Mouse (Mus musculus) kidney, adult 2 months (tissue): ENCODE results near the gene Gm10097. TPM values are rescaled to one million over a fixed set of nuclear protein-coding genes. Genes with fewer than 3 reads are reported as not detected.

Source experiments
- DNase-seq: peaks from one replicate; pipeline ENCODE4 v3.0.0; 2021
- H3K27ac ChIP-seq: fragments of 200-500 bp; 2 replicates; pipeline ENCODE4 v1.5.1; 2012; ENCODE audit warnings: low read depth, low read length, control low read depth, inconsistent platforms; ENCODE audit not compliant: insufficient read depth
- H3K27me3 ChIP-seq: fragments of 200-500 bp; replicated peaks from 2 replicates; pipeline ENCODE4 v1.6.1; 2012; ENCODE audit warnings: mild to moderate bottlenecking, moderate library complexity, low read length, inconsistent platforms; ENCODE audit not compliant: control insufficient read depth, insufficient read depth
- H3K36me3 ChIP-seq: fragments of 200-500 bp; 2 replicates; pipeline ENCODE4 v1.6.1; 2012; ENCODE audit warnings: mild to moderate bottlenecking, moderate library complexity, low read length, inconsistent platforms; ENCODE audit not compliant: control insufficient read depth, insufficient read depth
- H3K4me1 ChIP-seq: fragments of 200-500 bp; 2 replicates; pipeline ENCODE4 v1.6.1; 2011; ENCODE audit warnings: low read length; ENCODE audit not compliant: control insufficient read depth, insufficient read depth
- H3K4me3 ChIP-seq: fragments of 200-500 bp; 2 replicates; pipeline ENCODE4 v1.5.1; 2011; ENCODE audit warnings: mild to moderate bottlenecking, low read depth, low read length, control low read depth; ENCODE audit not compliant: insufficient read depth
- CTCF ChIP-seq: fragments of 200-500 bp; conservative IDR thresholded peaks from 2 replicates; pipeline ENCODE4 v1.5.1; 2011; ENCODE audit warnings: low read depth, mild to moderate bottlenecking, control low read depth, low read length, moderate library complexity, mixed read lengths; ENCODE audit not compliant: insufficient read depth, insufficient read length
- POLR2A ChIP-seq: fragments of 200-500 bp; IDR thresholded peaks from one replicate; pipeline ENCODE4 v1.6.1; 2011; ENCODE audit warnings: low read depth, low read length, control low read depth
- WGBS: fragments of 180-500 bp; shearing (Covaris S2); methylation state at CpG from one replicate; pipeline ENCODE4 v1.1.7; 2018; 5-methylcytosine and 5-hydroxymethylcytosine counted together
- polyA plus RNA-seq: library from polyadenylated mRNA; depleted of rRNA; stranded (reverse); fragments of >200 nt; gene quantifications from 2 replicates; pipeline ENCODE4 v1.2.3, GENCODE M21; 2012

Gene Gm10097
- polyA plus RNA-seq, 1 experiment, result not detected

DNA sequence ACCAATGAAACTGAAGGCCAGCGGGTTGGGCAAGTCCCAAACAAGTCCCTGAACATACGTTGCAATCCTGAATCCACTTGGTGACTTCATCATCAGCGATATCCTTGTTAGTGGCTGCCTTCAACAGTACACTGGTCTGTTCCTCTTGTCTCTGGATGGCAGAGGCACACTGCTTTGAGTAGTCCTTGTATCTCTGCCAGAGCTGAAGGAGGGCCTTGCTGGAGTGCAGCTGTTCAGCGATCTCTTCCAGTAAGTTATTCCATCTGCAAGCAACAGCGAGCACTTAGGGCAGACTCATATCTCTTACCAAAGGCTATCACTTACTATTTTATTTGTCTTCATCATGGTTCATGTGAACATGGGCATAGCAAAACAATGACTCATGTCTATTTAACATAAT lies 41.8 kb downstream of the Gm10097 start:
- no peak overlapping the region for H3K4me3 ChIP-seq
- peaks cover 2% of the 10 kb centered on the region for H3K36me3 ChIP-seq
- no peaks in the 10 kb centered on the region for H3K27me3 ChIP-seq
- WGBS, result 79% methylated on average over 5 of the region's 5 CpGs
- no peak for DNase-seq
- TF ChIP-seq POLR2A, result no peak
- no peak for TF ChIP-seq CTCF
- no peak overlapping the region for H3K27ac ChIP-seq
- H3K4me1 ChIP-seq, result no peaks in the 10 kb centered on the region

DNA sequence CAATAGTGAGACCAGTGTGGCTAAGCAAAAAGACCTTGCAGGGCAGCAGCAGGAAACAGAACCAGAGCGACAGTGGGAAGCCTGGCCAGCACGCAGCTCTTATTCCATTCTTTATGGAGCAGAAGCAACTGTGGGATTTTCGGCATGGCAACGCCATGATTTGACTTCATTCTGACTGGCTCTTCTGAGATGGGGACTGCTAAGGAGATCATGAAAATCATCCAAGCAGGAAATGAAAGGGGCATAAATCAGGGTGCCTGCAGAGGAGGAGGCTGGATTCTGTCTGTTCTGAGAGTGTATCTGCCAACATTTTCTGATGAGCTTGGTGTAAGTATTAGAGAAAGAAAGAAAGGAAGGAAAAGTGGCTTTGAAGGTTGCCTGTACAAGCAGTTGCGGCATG lies 47.2 kb downstream of the Gm10097 start:
- Histone ChIP-seq H3K27ac (no peak overlapping the region), H3K36me3 (peaks cover 2% of the 10 kb centered on the region), H3K4me1 (no peaks in the 10 kb centered on the region), H3K27me3 (no peaks in the 10 kb centered on the region), H3K4me3 (no peak overlapping the region)
- no peak for DNase-seq
- 40% methylated on average over 5 of the region's 5 CpGs for WGBS
- TF ChIP-seq CTCF (no peak), POLR2A (no peak)

DNA sequence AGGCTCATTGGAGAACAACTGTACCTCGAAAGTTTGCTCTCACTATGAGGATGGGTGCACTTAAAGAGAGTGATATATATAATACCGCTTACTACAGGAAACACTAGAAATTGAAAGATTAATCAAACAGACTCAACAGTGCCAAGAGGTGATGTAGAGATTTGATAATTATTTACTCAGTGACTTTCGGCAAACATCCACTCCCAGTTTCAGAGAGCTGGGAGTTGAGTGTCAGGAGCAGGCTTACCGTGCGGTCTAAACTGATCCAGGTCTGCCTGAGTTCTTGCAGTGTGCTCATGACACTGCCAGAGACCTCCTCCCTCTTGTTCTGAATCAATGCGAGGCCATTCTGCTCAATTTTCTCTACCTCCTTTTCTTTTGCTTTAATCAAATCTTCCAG lies 47.7 kb downstream of the Gm10097 start:
- no peaks in the 10 kb centered on the region for H3K27me3 ChIP-seq
- TF ChIP-seq POLR2A (no peak), CTCF (no peak)
- H3K4me1 ChIP-seq, result no peaks in the 10 kb centered on the region
- DNase-seq, result peak; percentile 18
- no peak overlapping the region for H3K4me3 ChIP-seq
- 51% methylated on average over 6 of the region's 6 CpGs for WGBS
- H3K36me3 ChIP-seq, result peaks cover 2% of the 10 kb centered on the region
- H3K27ac ChIP-seq, result no peak overlapping the region
